ENCODE assay signal across 23 mouse cellular contexts in the genomic region with DNA sequence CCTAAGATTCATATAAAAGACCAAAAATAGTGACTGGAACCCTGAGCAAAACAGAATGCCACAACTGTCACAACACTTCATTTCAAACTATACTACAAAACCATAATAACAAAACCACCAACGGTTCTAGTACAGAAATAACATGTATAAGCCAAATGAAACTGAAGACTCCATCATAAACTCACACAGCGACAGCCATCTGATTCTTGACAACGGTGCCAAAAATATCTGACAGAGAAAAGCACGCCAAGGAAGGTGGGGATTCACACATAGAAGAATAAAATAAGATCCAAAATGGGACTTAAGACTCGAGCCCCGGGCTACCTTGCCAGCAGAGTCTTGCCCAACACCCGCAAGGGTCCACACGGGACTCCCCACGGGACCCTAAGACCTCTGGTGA.
DNase-seq lines count a peak whose midpoint lies in the region; ATAC-seq and TF ChIP-seq lines count a peak whose summit lies in the region.
"Had no signal": no experiment of that assay in that cellular context is flagged by ENCODE, and none has a peak within 500 bp of the region (broad histone marks: within the 10 kb centered on the region; RNA-seq: fewer than 3 reads in every experiment).

No protein-coding gene starts in this region.

- peak; percentile 22 for DNase-seq in forebrain, embryonic 14.5 days (ENCODE audit: low spot score)
- DNase-seq in left cerebral cortex, postnatal 25 days (ENCODE audit: low spot score in 2 of 2): peak; percentile 13 to 69
- DNase-seq in left cerebral cortex, adult 2 months (ENCODE audit: extremely low spot score in 1 of 2, low spot score in 2 of 2): no peak
- DNase-seq in telencephalon, adult 2 months (ENCODE audit: low read depth, low spot score): peak; percentile 45
- DNase-seq in thymus, adult 18-20 months: no peak
- DNase-seq: adrenal gland, postnatal 10 days; adrenal gland, postnatal 25 days; B cell, adult 2 months; cerebellum, adult 11 months; cerebellum, adult 2 months; cerebellum, adult 9-10 months; cerebellum, postnatal 10 days; cerebellum, postnatal 25 days; forebrain, postnatal 0 days had no signal

- intact Hi-C loops in left cerebral cortex, postnatal 25 days (cut with DNase I): no loop called here
- intact Hi-C loops in left cerebral cortex, adult 2 months (cut with DNase I): no loop called here

- no peak overlapping the region for H3K27ac ChIP-seq in forebrain, embryonic 14.5 days (ENCODE audit: low read depth, low read length)
- H3K27ac ChIP-seq in forebrain, embryonic 15.5 days (replicated peaks): no peak overlapping the region
- H3K27ac ChIP-seq in left cerebral cortex, adult 2 months: no peak overlapping the region
- H3K27ac ChIP-seq: embryonic facial prominence, embryonic 10.5 days; embryonic facial prominence, embryonic 12.5 days; forebrain, embryonic 13.5 days had no signal

- no peaks in the 10 kb centered on the region for H3K36me3 ChIP-seq in forebrain, embryonic 14.5 days (ENCODE audit: control insufficient read depth, insufficient read depth, low read length)
- H3K36me3 ChIP-seq in forebrain, embryonic 15.5 days: peaks cover 2% of the 10 kb centered on the region; the same call in 1 of the 2 replicates
- H3K36me3 ChIP-seq: embryonic facial prominence, embryonic 10.5 days; embryonic facial prominence, embryonic 12.5 days; G1E had no signal

- no peak overlapping the region for H3K9ac ChIP-seq in forebrain, embryonic 14.5 days (ENCODE audit: low read length)
- H3K9ac ChIP-seq in forebrain, embryonic 15.5 days (replicated peaks): no peak overlapping the region
- H3K9ac ChIP-seq: embryonic facial prominence, embryonic 12.5 days; forebrain, embryonic 13.5 days; forebrain, postnatal 0 days had no signal

- no peak overlapping the region for H3K4me2 ChIP-seq in forebrain, embryonic 14.5 days (ENCODE audit: low read length)
- no peak overlapping the region for H3K4me2 ChIP-seq in forebrain, embryonic 15.5 days (replicated peaks)
- H3K4me2 ChIP-seq: embryonic facial prominence, embryonic 12.5 days; forebrain, embryonic 13.5 days had no signal

- H3K27me3 ChIP-seq in forebrain, embryonic 14.5 days (replicated peaks; ENCODE audit: control insufficient read depth, insufficient read depth, low read length): no peaks in the 10 kb centered on the region
- H3K27me3 ChIP-seq in forebrain, embryonic 15.5 days: no peaks in the 10 kb centered on the region
- H3K27me3 ChIP-seq: CH12.LX; embryonic facial prominence, embryonic 12.5 days; forebrain, embryonic 13.5 days; Patski had no signal

- H3K9me3 ChIP-seq in forebrain, embryonic 14.5 days (replicated peaks; ENCODE audit: control insufficient read depth, low read length): no peaks in the 10 kb centered on the region; the same call in 1 of the 2 replicates
- no peaks in the 10 kb centered on the region for H3K9me3 ChIP-seq in forebrain, embryonic 15.5 days
- H3K9me3 ChIP-seq: embryonic facial prominence, embryonic 12.5 days; G1E had no signal

- no peaks in the 10 kb centered on the region for H3K4me1 ChIP-seq in forebrain, embryonic 14.5 days (ENCODE audit: control insufficient read depth, insufficient read depth, low read length)
- H3K4me1 ChIP-seq in forebrain, embryonic 15.5 days: no peaks in the 10 kb centered on the region
- H3K4me1 ChIP-seq: embryonic facial prominence, embryonic 10.5 days; embryonic facial prominence, embryonic 12.5 days; forebrain, embryonic 13.5 days had no signal

- 89% methylated on average over 8 of the region's 9 CpGs for WGBS in forebrain, embryonic 14.5 days
- WGBS in forebrain, embryonic 15.5 days: 83% methylated on average over 8 of the region's 9 CpGs

- no peak for TF ChIP-seq CTCF in left cerebral cortex, adult 2 months (IDR thresholded peaks at IDR 0.05)

- no peak overlapping the region for H3K4me3 ChIP-seq in forebrain, embryonic 14.5 days (ENCODE audit: low read depth, low read length)
- H3K4me3 ChIP-seq in forebrain, embryonic 15.5 days: no peak overlapping the region
- no peak overlapping the region for H3K4me3 ChIP-seq in left cerebral cortex, adult 2 months
- H3K4me3 ChIP-seq: embryonic facial prominence, embryonic 10.5 days; embryonic facial prominence, embryonic 12.5 days; forebrain, embryonic 13.5 days had no signal

- ATAC-seq in forebrain, embryonic 14.5 days: no peak
- no peak for ATAC-seq in forebrain, embryonic 15.5 days (replicated peaks)
- ATAC-seq: activated CD4-positive, CD25-positive, alpha-beta regulatory T cell, adult 4 months; CD4-positive, CD25-positive, alpha-beta regulatory T cell, adult 4 months; forebrain, embryonic 13.5 days; forebrain, postnatal 0 days; Patski had no signal

Comparison
In these comparisons a context has a peak if more than half of its experiments do, and no peak if none do; other contexts are left out.
1. DNase-seq: peak in forebrain, embryonic 14.5 days (single experiment), left cerebral cortex, postnatal 25 days (2 of 2) and telencephalon, adult 2 months (single experiment); none in left cerebral cortex, adult 2 months (0 of 2) and thymus, adult 18-20 months (0 of 2).